Mouse (Mus musculus): ENCODE measurements around the gene Rnd2.

GRCm38 (mm10) chr11:101519364-101519763 is 54.6 kb downstream of the Rnd2 start:
- TF ChIP-seq CTCF (IDR thresholded peaks at IDR 0.05) (no peak), EP300 (IDR thresholded peaks at IDR 0.05) (no peak)

Data from lung, postnatal 0 days (tissue).